Mouse (Mus musculus): ENCODE results near the gene Braf. TPM values are rescaled to one million over a fixed set of nuclear protein-coding genes. Genes with fewer than 3 reads are reported as not detected.
A peak's percentile ranks its signal among the peaks of the same experiment; 100 is the strongest.

Braf gene
- polyA plus RNA-seq, 1 experiment from 2014 or later = 12.2 TPM

DNA sequence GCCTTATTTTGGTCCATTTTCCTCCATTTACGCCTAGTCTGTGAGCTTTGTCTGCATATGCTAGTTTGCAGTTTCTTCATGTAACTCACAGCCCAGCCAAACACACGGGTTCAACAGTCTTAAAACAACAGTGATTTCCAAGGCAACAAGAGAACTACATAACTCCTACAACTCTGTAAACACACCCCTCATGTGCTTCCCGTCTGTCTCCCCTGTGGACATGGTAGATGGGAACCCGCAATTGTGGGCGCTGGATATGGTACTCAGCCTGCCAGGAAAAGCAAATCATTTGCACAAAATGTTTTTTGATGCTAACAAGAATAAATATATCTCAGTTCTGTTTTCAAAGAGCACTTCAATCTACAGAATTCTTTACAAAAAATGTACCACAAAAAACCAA lies 120.7 kb downstream of the Braf start:
- H3K27me3 ChIP-seq (replicated peaks; ENCODE audit: control insufficient read depth, insufficient read depth, low read length) = no peaks in the 10 kb centered on the region
- no peak for ATAC-seq (replicated peaks; ENCODE audit: low FRiP score)
- no peaks in the 10 kb centered on the region for H3K9me3 ChIP-seq (ENCODE audit: control insufficient read depth, low read length)
- 85% methylated on average over 5 of the region's 5 CpGs for WGBS
- no peak overlapping the region for H3K27ac ChIP-seq (ENCODE audit: low read depth, low read length)
- no peaks in the 10 kb centered on the region for H3K4me1 ChIP-seq (replicated peaks; ENCODE audit: control insufficient read depth, insufficient read depth, low read length)
- no peak for DNase-seq (ENCODE audit: low spot score)
- H3K4me2 ChIP-seq = no peak overlapping the region
- no peak overlapping the region for H3K9ac ChIP-seq (ENCODE audit: low read depth, low read length)
- H3K36me3 ChIP-seq (ENCODE audit: control insufficient read depth, insufficient read depth, low read length) = peaks cover 12% of the 10 kb centered on the region
- H3K4me3 ChIP-seq (ENCODE audit: low read depth, low read length) = no peak overlapping the region

DNA sequence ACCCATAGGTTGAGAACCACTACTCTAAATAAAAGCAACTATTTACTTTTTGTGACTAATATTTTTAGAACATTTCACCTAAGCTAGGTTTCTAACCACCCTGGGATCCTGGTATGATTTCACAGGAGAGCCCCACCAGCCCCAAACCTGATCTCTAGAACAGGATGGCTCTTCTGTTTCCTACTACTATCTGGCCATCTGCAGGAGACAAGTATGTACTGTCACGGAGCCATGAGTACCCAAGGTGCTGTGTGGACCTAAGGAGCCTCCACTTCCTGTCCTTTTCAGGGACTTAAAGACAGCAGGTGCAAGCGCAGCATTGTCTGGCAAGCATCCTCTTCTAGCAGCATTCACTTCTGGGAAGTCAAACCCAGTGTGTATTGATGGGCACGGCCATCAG lies 123.4 kb downstream of the Braf start:
- DNase-seq (ENCODE audit: low spot score) (no peak), ATAC-seq (replicated peaks; ENCODE audit: low FRiP score) (no peak)
- Histone ChIP-seq H3K36me3 (ENCODE audit: control insufficient read depth, insufficient read depth, low read length) (peaks cover 22% of the 10 kb centered on the region), H3K4me3 (ENCODE audit: low read depth, low read length) (no peak overlapping the region), H3K27me3 (replicated peaks; ENCODE audit: control insufficient read depth, insufficient read depth, low read length) (no peaks in the 10 kb centered on the region), H3K9me3 (ENCODE audit: control insufficient read depth, low read length) (no peaks in the 10 kb centered on the region), H3K27ac (ENCODE audit: low read depth, low read length) (no peak overlapping the region), H3K9ac (ENCODE audit: low read depth, low read length) (no peak overlapping the region), H3K4me2 (no peak overlapping the region), H3K4me1 (replicated peaks; ENCODE audit: control insufficient read depth, insufficient read depth, low read length) (no peaks in the 10 kb centered on the region)
- WGBS = 83% methylated on average over 3 of the region's 3 CpGs

DNA sequence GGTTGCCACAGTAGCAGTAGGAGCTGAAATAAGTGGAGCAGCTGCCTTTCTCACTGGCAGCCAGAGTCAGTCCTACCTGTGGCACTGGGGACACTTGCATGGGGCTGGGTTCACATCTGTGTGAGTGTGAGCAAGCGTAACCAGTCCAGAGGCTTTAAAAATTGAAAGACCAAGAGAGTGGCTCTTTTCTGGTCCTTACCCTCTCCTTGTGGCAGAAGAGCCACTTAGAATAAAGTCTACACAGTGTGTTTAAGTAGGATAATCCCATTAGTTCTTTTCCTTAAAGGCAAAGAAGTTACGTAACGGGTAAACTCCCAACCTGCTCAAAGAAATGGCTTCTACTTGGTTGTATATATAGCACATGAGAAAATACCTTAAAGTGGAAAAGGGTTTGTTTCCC lies 124.4 kb downstream of the Braf start:
- Histone ChIP-seq H3K9ac (ENCODE audit: low read depth, low read length) (no peak overlapping the region), H3K4me1 (replicated peaks; ENCODE audit: control insufficient read depth, insufficient read depth, low read length) (no peaks in the 10 kb centered on the region), H3K4me3 (ENCODE audit: low read depth, low read length) (no peak overlapping the region), H3K27ac (ENCODE audit: low read depth, low read length) (no peak overlapping the region), H3K36me3 (ENCODE audit: control insufficient read depth, insufficient read depth, low read length) (peaks cover 26% of the 10 kb centered on the region), H3K27me3 (replicated peaks; ENCODE audit: control insufficient read depth, insufficient read depth, low read length) (no peaks in the 10 kb centered on the region), H3K4me2 (no peak overlapping the region), H3K9me3 (ENCODE audit: control insufficient read depth, low read length) (no peaks in the 10 kb centered on the region)
- WGBS = 93% methylated on average over 3 of the region's 3 CpGs
- ATAC-seq (replicated peaks; ENCODE audit: low FRiP score) (no peak), DNase-seq (ENCODE audit: low spot score) (no peak)

DNA sequence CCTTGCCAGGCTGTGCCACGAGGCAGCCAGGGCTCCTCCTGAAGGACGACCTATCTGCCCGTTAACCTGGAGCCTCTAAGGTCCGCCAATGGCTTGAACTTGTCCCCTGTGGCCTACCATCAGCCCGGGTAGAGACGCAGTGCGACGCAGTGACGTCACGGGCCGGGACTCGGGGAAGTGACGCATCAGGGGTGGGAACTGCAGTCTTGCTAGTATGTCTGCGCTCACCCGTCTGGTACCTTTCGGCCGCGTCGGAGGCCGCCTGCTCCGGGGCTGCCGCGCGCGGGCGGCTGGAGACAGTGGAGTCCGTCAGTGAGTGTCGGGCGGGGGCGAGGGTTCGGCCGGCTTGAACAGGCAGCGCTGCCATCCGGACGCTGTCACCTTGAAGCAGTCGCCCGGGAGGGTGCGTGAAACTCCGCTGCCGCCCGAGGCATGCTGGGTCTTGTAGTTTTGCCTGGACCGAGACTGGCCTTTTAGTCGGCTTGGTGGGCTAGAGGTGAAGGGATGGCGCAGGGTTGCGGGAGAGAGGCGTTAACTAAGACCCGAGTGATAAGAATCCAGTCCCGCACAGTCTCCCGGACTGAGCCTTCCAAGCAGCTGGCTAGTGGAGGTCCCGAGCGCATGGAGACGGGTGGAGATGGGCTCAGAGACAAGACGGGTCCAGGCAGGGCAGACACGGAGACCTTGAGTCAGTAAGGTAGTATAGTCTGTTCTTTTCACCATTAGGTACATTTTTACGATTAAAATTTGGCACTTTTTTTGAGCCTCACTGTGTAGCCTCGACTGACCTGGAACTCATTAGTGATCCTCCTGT lies 132.7 kb downstream of the Braf start, which contains the start of gene Ndufb2:
Gene Ndufb2 (plus strand): TSS at position 174 of the 814 bp plus-strand sequence.
- H3K4me1 ChIP-seq (replicated peaks; ENCODE audit: control insufficient read depth, insufficient read depth, low read length) = 0 out of 2 replicates have a peak, but pooled peaks cover 4% of the 10 kb centered on the region
- H3K4me3 ChIP-seq (ENCODE audit: low read depth, low read length) = peak within 1 kb of the TSS; percentile 70
- DNase-seq (ENCODE audit: low spot score) (peak; percentile 99), ATAC-seq (replicated peaks; ENCODE audit: low FRiP score) (peak; percentile 98)
- H3K27me3 ChIP-seq (replicated peaks; ENCODE audit: control insufficient read depth, insufficient read depth, low read length) = no peaks in the 10 kb centered on the region
- peak within 1 kb of the TSS; percentile 81 for H3K9ac ChIP-seq (ENCODE audit: low read depth, low read length)
- H3K27ac ChIP-seq (ENCODE audit: low read depth, low read length) = 0 out of 2 replicates have a peak within 1 kb of the TSS, but pooled peaks have one; percentile 20
- WGBS = under 1% methylated on average over 56 of the region's 56 CpGs
- no peaks in the 10 kb centered on the region for H3K9me3 ChIP-seq (ENCODE audit: control insufficient read depth, low read length)
- peaks cover 9% of the 10 kb centered on the region for H3K36me3 ChIP-seq (ENCODE audit: control insufficient read depth, insufficient read depth, low read length)
- H3K4me2 ChIP-seq = peak within 1 kb of the TSS; percentile 69

DNA sequence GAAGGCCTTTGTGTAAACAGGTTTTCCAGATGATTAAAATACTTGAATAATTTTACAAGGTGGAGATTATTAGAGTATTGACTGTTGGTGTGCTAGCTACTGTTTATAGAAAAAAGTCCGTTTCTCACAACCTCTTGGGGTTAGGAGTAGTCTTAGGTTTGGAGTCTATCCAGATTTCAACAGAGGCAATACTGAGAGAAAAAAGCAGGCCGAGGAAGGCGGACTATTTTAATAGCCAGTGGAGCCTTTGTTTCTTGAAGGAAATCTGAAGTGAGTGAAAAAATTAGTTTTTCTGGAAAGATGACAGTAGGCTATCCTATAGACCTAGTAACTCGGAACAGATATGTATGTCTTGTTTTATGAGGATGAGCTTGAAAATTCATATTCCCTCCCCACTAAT lies 133.8 kb downstream of the Braf start:
- DNase-seq (ENCODE audit: low spot score) (no peak), ATAC-seq (replicated peaks; ENCODE audit: low FRiP score) (no peak)
- no peaks in the 10 kb centered on the region for H3K27me3 ChIP-seq (replicated peaks; ENCODE audit: control insufficient read depth, insufficient read depth, low read length)
- 95% methylated on average over 4 of the region's 4 CpGs for WGBS
- 0 out of 2 replicates have a peak, but pooled peaks cover 4% of the 10 kb centered on the region for H3K4me1 ChIP-seq (replicated peaks; ENCODE audit: control insufficient read depth, insufficient read depth, low read length)
- H3K9me3 ChIP-seq (ENCODE audit: control insufficient read depth, low read length) = no peaks in the 10 kb centered on the region
- peak overlapping the region; percentile 70; the same call in 1 of the 2 replicates for H3K4me3 ChIP-seq (ENCODE audit: low read depth, low read length)
- no peak overlapping the region; the same call in 1 of the 2 replicates for H3K9ac ChIP-seq (ENCODE audit: low read depth, low read length)
- H3K36me3 ChIP-seq (ENCODE audit: control insufficient read depth, insufficient read depth, low read length) = peaks cover 9% of the 10 kb centered on the region
- H3K4me2 ChIP-seq = peak overlapping the region; percentile 69
- no peak overlapping the region for H3K27ac ChIP-seq (ENCODE audit: low read depth, low read length)

DNA sequence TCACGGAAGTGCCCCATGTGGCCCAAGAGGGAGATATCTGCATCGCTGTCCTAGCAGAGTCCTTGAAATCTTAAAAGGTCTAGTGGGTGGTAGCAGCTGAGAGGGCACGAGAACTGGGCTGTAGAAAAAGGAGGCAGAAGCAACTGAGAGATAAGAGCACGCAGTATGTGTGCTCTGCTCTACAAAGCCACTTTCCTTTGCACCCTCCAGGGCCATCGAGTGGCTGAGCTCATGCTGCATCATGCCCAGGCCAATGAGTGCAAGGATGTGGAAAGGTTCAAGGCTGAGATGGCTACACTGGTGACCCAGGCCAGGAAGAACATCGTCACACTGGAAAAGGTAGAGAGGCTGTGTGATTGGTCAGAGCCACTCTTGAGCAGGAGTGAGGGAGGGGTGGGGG lies 139.7 kb downstream of the Braf start, which contains the start of gene Gm42420:
Gene Gm42420 (plus strand): TSS at position 237 of the 400 bp plus-strand sequence.
- Histone ChIP-seq H3K4me1 (replicated peaks; ENCODE audit: control insufficient read depth, insufficient read depth, low read length) (peaks cover 15% of the 10 kb centered on the region), H3K4me2 (no peak within 1 kb of the TSS), H3K36me3 (ENCODE audit: control insufficient read depth, insufficient read depth, low read length) (peaks cover 9% of the 10 kb centered on the region), H3K4me3 (ENCODE audit: low read depth, low read length) (no peak within 1 kb of the TSS), H3K27ac (ENCODE audit: low read depth, low read length) (no peak within 1 kb of the TSS; the same call in 1 of the 2 replicates), H3K27me3 (replicated peaks; ENCODE audit: control insufficient read depth, insufficient read depth, low read length) (no peaks in the 10 kb centered on the region), H3K9me3 (ENCODE audit: control insufficient read depth, low read length) (no peaks in the 10 kb centered on the region), H3K9ac (ENCODE audit: low read depth, low read length) (no peak within 1 kb of the TSS)
- DNase-seq (ENCODE audit: low spot score) (no peak), ATAC-seq (replicated peaks; ENCODE audit: low FRiP score) (no peak)
- 73% methylated on average over 6 of the region's 6 CpGs for whole genome bisulfite sequencing

DNA sequence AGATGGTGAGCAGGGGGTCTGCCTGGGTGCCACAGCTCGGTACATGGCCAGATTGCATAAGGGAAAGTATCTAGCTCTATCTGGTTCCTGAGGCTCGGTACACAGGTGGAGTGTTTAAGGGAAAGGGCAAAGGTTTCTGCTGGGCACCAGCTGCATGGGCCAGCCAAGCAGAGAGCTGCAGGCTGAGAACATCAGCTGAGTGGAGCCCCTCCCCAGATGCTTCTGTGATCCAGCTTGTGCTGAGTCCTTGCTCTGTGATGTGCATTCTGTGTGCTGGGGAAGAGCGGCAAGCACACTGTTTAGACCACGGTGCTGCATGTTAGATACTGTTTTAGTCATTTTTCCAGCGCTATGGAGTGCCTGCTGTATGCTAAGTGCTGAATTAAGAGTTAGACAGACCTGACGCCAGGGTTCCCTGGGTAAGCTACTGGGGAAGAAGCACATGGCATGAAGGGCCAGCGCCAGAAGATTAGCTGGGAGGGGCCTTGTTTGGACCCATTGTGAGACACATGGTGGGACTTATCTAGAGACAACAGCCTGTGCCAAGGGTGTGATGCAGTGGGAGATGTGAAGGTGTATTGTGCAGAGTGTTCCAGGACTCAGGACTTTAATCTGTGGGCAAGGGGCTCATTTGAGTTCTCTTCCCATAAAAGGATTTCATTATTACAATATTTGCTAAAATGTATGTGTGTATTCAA lies 144.0 kb downstream of the Braf start:
- WGBS = 69% methylated on average over 7 of the region's 7 CpGs
- Histone ChIP-seq H3K4me3 (ENCODE audit: low read depth, low read length) (no peak overlapping the region), H3K4me1 (replicated peaks; ENCODE audit: control insufficient read depth, insufficient read depth, low read length) (peaks cover 15% of the 10 kb centered on the region), H3K9ac (ENCODE audit: low read depth, low read length) (peak overlapping the region; percentile 35; the same call in 1 of the 2 replicates), H3K36me3 (ENCODE audit: control insufficient read depth, insufficient read depth, low read length) (peaks cover 4% of the 10 kb centered on the region; the same call in 1 of the 2 replicates), H3K9me3 (ENCODE audit: control insufficient read depth, low read length) (no peaks in the 10 kb centered on the region), H3K27ac (ENCODE audit: low read depth, low read length) (peak overlapping the region; percentile 78), H3K4me2 (peak overlapping the region; percentile 40), H3K27me3 (replicated peaks; ENCODE audit: control insufficient read depth, insufficient read depth, low read length) (no peaks in the 10 kb centered on the region)
- ATAC-seq (replicated peaks; ENCODE audit: low FRiP score) (peak; percentile 94), DNase-seq (ENCODE audit: low spot score) (peak; percentile 41)

DNA sequence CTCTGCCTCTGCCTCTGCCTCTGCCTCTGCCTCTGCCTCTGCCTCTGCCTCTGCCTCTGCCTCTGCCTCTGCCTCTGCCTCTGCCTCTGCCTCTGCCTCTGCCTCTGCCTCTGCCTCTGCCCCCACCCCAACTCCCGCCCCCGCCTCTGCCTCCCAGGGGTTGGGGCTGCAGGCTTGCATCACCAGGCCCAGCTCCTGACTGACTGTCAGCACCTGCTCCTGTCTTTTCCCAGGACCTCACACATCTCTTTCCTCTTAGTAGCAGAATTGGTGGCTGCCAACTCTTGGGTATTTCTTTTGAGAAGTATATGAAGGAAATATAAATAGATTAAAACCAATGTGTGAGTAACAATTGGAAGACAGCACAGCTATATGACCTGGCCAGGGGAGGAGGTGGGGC lies 144.7 kb downstream of the Braf start:
- no peak for DNase-seq (ENCODE audit: low spot score)
- no peaks in the 10 kb centered on the region for H3K27me3 ChIP-seq (replicated peaks; ENCODE audit: control insufficient read depth, insufficient read depth, low read length)
- no peak overlapping the region; the same call in 1 of the 2 replicates for H3K4me2 ChIP-seq
- ATAC-seq (replicated peaks; ENCODE audit: low FRiP score) = no peak
- 60% methylated on average over 2 of the region's 2 CpGs for WGBS
- no peak overlapping the region; the same call in 1 of the 2 replicates for H3K9ac ChIP-seq (ENCODE audit: low read depth, low read length)
- H3K9me3 ChIP-seq (ENCODE audit: control insufficient read depth, low read length) = no peaks in the 10 kb centered on the region
- peaks cover 11% of the 10 kb centered on the region for H3K4me1 ChIP-seq (replicated peaks; ENCODE audit: control insufficient read depth, insufficient read depth, low read length)
- H3K27ac ChIP-seq (ENCODE audit: low read depth, low read length) = peak overlapping the region; percentile 78; the same call in 1 of the 2 replicates
- H3K4me3 ChIP-seq (ENCODE audit: low read depth, low read length) = no peak overlapping the region
- H3K36me3 ChIP-seq (ENCODE audit: control insufficient read depth, insufficient read depth, low read length) = peaks cover 2% of the 10 kb centered on the region; the same call in 1 of the 2 replicates

Measured in liver, embryonic 11.5 days (tissue).